Mouse (Mus musculus) liver, postnatal 0 days (tissue): ENCODE measurements around the gene Lcn12. TPM values are rescaled to one million over a fixed set of nuclear protein-coding genes. Genes with fewer than 3 reads are reported as not detected.
A peak's percentile ranks its signal among the peaks of the same experiment; 100 is the strongest.

Experiments used
- ATAC-seq: fragments of 200-750 bp; cut with Nextera tagmentation; 2 replicates; pipeline ENCODE4 v1.8.0; 2017; ENCODE audit warnings: mild to moderate bottlenecking, moderate library complexity
- DNase-seq: peaks from one replicate; pipeline ENCODE4 v3.0.0-alpha.2; 2016
- H3K27ac ChIP-seq: fragments of 300-500 bp; sonication (generic); 2 replicates; pipeline ENCODE4 v1.5.1; 2014; ENCODE audit warnings: antibody characterized with exemption, moderate library complexity, mild to moderate bottlenecking, low read depth
- H3K27me3 ChIP-seq: fragments of 300-500 bp; sonication (generic); 2 replicates; pipeline ENCODE4 v1.6.1; 2014; ENCODE audit warnings: low read length, control low read depth, mixed read lengths; ENCODE audit not compliant: insufficient read depth
- H3K36me3 ChIP-seq: fragments of 300-500 bp; sonication (generic); replicated peaks from 2 replicates; pipeline ENCODE4 v1.6.1; 2014; ENCODE audit warnings: mild to moderate bottlenecking, control low read depth, low read length, moderate library complexity, mixed read lengths; ENCODE audit not compliant: insufficient read depth
- H3K4me1 ChIP-seq: fragments of 300-500 bp; sonication (generic); 2 replicates; pipeline ENCODE4 v1.6.1; 2014; ENCODE audit warnings: antibody characterized with exemption, mild to moderate bottlenecking, control low read depth; ENCODE audit not compliant: insufficient read depth
- H3K4me2 ChIP-seq: fragments of 300-500 bp; sonication (generic); 2 replicates; pipeline ENCODE4 v1.6.1; 2014; ENCODE audit warnings: low read depth, mild to moderate bottlenecking, low read length, moderate library complexity, mixed read lengths
- H3K4me3 ChIP-seq: fragments of 300-500 bp; sonication (generic); 2 replicates; pipeline ENCODE4 v1.5.1; 2014; ENCODE audit warnings: low read depth, low read length
- H3K9ac ChIP-seq: fragments of 300-500 bp; sonication (generic); replicated peaks from 2 replicates; pipeline ENCODE4 v1.6.1; 2014; ENCODE audit warnings: mild to moderate bottlenecking, moderate library complexity
- H3K9me3 ChIP-seq: fragments of 300-500 bp; sonication (generic); 2 replicates; pipeline ENCODE4 v1.6.1; 2016; ENCODE audit warnings: mild to moderate bottlenecking, control low read depth, low read length, mixed read lengths
- CTCF ChIP-seq: sonication (generic); IDR thresholded peaks from 2 replicates; pipeline ENCODE4 v1.5.1; 2016; ENCODE audit warnings: antibody characterized with exemption, low read depth
- EP300 ChIP-seq: IDR thresholded peaks from 2 replicates; pipeline ENCODE4 v1.6.1; 2016; ENCODE audit warnings: antibody characterized with exemption, low read depth, mild to moderate bottlenecking
- WGBS: fragments of 180-500 bp; shearing (Covaris S2); extraction: QIAGEN DNeasy Blood & Tissue Kit; methylation state at CpG from one replicate; pipeline ENCODE4 v1.1.7; 2014; ENCODE audit not compliant: insufficient replicate concordance; 5-methylcytosine and 5-hydroxymethylcytosine counted together
- polyA plus RNA-seq: library from polyadenylated mRNA; unstranded; fragments of >200 nt; fragmentation: Nextera tagmentation; extraction: Ambion mirVana; gene quantifications from 2 replicates; pipeline ENCODE4 v1.2.1, GENCODE M21; 2015

The Lcn12 gene
- polyA plus RNA-seq, 1 experiment from 2014 or later, result not detected

DNA sequence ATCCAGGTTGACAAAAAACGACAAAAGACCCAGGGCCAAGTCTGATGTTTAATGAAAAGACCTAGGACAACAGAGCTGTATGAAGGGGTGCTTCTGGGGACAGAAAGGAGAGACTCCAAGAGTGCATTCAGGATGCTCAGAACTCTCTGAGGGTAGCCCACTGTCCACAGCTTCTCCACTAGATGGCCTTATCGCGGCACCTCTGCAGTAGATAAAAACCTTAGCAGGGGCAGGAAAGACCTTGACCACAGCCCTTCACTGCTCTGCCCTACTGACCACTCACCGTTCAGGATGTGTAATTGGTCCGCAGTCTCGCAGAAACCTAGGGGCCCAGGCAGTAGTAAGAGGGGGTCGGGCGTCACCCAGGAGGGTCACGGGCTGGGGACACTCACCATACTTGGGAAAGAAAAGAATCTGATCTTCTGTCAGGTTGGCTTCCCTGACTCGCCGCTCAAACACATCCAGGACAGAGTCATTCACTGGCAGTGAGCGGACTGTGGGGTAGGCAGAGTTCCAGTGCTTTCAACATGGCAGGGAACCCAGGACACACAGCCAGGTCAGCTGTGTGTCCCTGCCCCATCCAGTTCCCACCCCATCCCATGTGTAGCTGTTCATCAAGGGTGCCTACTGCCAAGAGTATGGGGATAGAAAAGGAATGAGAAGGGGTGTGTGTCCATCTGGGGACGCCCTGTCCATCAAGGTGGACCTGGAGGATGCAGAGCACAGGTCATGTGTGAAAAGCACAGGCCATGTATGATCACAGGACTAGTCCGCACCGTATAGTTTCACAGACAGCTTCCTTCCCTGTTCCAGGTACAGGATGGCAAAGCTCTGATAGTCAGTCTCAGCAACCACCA is 5.1 kb upstream of the Lcn12 start:
- Histone ChIP-seq H3K4me1 (peaks cover 22% of the 10 kb centered on the region), H3K4me3 (no peak overlapping the region), H3K27me3 (no peaks in the 10 kb centered on the region), H3K9ac (no peak overlapping the region), H3K4me2 (no peak overlapping the region), H3K9me3 (no peaks in the 10 kb centered on the region), H3K36me3 (peaks cover 2% of the 10 kb centered on the region; the same call in 1 of the 2 replicates), H3K27ac (no peak overlapping the region)
- WGBS, result 62% methylated on average over 15 of the region's 15 CpGs
- ATAC-seq (no peak), DNase-seq (no peak)
- TF ChIP-seq EP300 (no peak), CTCF (0 out of 2 replicates have a peak, but pooled peaks have one; percentile 16)

DNA sequence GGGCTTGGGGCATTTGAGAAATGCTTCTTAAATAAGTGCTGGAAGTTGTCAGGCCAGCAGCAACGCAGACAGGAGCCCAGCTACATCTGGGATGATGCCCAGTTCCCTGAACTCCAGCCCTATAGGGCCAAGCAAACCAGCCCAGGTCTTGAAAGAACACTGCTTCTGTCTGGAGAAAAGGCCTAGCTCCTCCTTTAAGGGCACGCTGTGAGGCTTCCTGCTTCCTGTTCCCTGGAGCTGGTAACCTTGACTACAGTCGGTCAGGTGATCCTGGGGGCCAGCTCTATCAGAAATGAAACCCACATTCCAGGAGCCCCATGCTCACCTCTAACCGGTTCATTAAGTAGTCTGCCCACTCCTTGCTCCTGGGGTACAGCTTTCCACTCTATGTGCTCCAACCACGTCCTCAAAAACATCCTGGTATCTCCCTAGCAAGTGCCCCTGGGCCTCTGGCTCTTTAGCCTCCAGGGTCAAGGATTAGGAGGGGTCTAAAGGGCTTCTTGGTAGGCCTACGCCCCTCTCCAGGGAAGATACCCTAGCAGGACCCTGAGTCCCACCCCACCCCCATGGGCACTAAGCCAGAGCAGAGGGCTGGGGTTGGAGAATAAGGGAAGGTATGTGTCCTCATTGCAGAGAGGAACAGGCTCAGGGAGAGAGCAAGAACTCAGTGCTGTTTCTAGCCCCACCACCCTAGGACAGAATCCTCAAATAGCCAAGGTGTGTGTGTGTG is 4.3 kb upstream of the Lcn12 start:
- H3K4me2 ChIP-seq, result no peak overlapping the region

DNA sequence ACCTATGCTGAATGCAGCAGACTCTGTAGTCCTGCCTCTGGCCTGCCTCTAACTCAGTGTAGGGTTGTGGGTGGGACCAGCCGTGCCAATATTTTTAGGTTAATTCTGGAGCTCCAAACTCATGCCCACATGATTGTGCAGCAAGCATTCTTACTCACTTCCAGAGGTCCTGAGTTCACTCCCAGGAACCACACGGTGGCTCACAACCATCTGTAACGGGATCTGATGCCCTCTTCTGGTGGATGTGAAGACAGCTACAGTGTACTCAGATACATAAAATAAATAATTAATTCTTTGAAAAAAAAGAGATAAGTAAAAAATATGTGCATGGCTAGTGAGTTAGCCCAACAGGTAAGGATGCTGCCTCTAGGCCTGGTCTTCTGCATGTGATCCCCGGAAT is 2.8 kb upstream of the Lcn12 start:
- no peaks in the 10 kb centered on the region for H3K9me3 ChIP-seq
- H3K4me2 ChIP-seq, result no peak overlapping the region
- no peak for DNase-seq
- no peak overlapping the region for H3K9ac ChIP-seq
- WGBS, result 42% methylated on average over 4 of the region's 4 CpGs
- H3K4me1 ChIP-seq, result peaks cover 14% of the 10 kb centered on the region
- TF ChIP-seq CTCF (peak; percentile 64), EP300 (no peak)
- no peaks in the 10 kb centered on the region for H3K36me3 ChIP-seq
- no peaks in the 10 kb centered on the region for H3K27me3 ChIP-seq
- H3K4me3 ChIP-seq, result no peak overlapping the region
- H3K27ac ChIP-seq, result no peak overlapping the region
- no peak for ATAC-seq

More for the DNA sequence above, 4.3 kb upstream of the Lcn12 start:
- TF ChIP-seq CTCF (no peak), EP300 (no peak)
- no peak for DNase-seq
- Histone ChIP-seq H3K36me3 (no peaks in the 10 kb centered on the region), H3K27ac (no peak overlapping the region), H3K9ac (no peak overlapping the region), H3K4me3 (no peak overlapping the region), H3K4me1 (peaks cover 22% of the 10 kb centered on the region), H3K9me3 (no peaks in the 10 kb centered on the region), H3K27me3 (no peaks in the 10 kb centered on the region)
- no peak for ATAC-seq
- 48% methylated on average over 6 of the region's 6 CpGs for WGBS

DNA sequence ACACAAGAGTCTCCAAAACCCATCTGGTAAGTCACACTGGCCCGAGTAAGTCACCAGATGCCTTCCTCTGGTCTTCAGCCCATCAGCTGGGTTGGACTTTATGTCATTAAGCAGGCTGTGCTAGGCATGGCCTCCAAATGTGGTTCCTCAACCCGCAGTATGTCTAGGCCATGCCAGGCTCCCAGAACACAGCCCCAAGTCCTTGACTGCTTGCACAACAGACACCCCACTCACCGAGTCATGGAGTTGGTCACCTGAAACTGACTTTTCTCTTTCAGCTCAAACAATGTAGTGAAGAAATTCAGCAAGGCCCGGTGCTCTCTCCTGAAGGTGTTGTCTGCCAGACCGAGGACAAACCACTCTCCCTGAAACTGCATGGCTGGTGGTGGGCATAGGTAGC is 723 bp downstream of the Lcn12 start:
- H3K36me3 ChIP-seq, result no peaks in the 10 kb centered on the region
- H3K27me3 ChIP-seq, result no peaks in the 10 kb centered on the region
- no peak for DNase-seq
- no peak overlapping the region for H3K9ac ChIP-seq
- WGBS, result 73% methylated on average over 5 of the region's 5 CpGs
- H3K4me3 ChIP-seq, result no peak overlapping the region
- H3K27ac ChIP-seq, result no peak overlapping the region
- no peaks in the 10 kb centered on the region for H3K9me3 ChIP-seq
- no peak overlapping the region for H3K4me2 ChIP-seq
- no peak for TF ChIP-seq CTCF
- TF ChIP-seq EP300, result no peak
- no peak for ATAC-seq
- no peaks in the 10 kb centered on the region for H3K4me1 ChIP-seq

DNA sequence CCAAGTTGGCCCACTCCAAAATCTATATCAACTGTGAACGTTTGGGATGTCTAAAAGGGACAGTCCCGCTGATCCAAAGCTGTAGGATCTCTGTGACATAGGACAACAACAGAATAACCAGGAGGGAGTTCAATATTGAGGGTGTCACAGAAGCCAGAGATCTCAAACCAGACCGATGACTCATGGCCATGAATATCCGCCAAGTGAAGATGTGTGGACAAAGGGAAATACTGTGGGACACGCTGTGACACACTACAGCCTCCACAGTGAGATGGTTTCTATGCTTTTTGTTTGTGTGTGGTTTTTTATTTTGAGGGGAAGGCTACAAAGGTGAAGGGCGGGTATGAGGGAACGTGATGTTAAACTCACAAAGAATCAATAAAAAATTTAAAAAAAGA is 5.0 kb downstream of the Lcn12 start:
- H3K27me3 ChIP-seq, result no peaks in the 10 kb centered on the region
- peaks cover 9% of the 10 kb centered on the region; the same call in 1 of the 2 replicates for H3K4me1 ChIP-seq
- 69% methylated on average over 7 of the region's 7 CpGs for WGBS
- no peak for DNase-seq
- ATAC-seq, result no peak
- H3K4me3 ChIP-seq, result no peak overlapping the region
- H3K36me3 ChIP-seq, result no peaks in the 10 kb centered on the region
- H3K27ac ChIP-seq, result no peak overlapping the region
- H3K9ac ChIP-seq, result no peak overlapping the region
- no peak overlapping the region for H3K4me2 ChIP-seq
- H3K9me3 ChIP-seq, result no peaks in the 10 kb centered on the region
- TF ChIP-seq CTCF, result no peak
- no peak for TF ChIP-seq EP300

DNA sequence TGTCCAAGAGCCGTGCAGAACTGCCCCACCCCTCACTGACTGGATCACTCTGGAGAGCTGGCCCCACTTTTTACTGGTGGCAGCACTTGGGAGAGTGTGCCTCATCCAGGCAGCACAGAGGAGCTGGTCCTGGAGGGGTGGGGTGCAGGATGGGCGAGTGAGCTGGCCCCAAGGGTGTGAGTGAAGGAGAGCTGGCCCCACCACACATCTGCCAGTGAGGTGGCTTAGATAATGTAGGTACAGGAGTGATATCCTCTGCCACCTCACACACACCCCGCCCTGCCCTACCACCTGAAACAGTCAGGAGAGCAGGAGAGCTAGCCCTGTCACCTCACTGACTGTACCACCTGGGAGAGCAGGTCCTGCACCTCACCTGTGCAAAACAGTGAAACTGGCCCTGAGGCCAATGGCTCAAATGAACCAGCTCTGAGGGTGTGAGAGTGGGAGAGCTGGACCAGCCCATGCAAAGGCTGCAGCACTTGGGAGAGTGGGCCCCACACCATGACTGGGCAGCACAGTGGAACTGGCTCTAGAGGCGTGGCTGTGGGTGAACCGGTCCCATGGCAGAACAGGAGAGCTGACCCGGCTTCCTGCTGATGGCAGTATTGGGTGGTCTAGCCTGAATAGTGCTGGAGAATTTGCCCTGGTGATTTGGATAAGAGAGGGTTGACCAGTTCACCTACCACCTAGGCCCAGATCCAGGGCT is 5.6 kb downstream of the Lcn12 start:
- H3K27ac ChIP-seq, result no peak overlapping the region
- H3K27me3 ChIP-seq, result no peaks in the 10 kb centered on the region
- ATAC-seq, result no peak
- peaks cover 9% of the 10 kb centered on the region; the same call in 1 of the 2 replicates for H3K4me1 ChIP-seq
- H3K36me3 ChIP-seq, result no peaks in the 10 kb centered on the region
- no peak for DNase-seq
- TF ChIP-seq CTCF (no peak), EP300 (no peak)
- H3K4me3 ChIP-seq, result no peak overlapping the region
- 80% methylated on average over 6 of the region's 6 CpGs for WGBS
- H3K4me2 ChIP-seq, result no peak overlapping the region
- H3K9ac ChIP-seq, result no peak overlapping the region
- H3K9me3 ChIP-seq, result no peaks in the 10 kb centered on the region
